Mouse (Mus musculus) pancreas, adult 10 weeks (tissue): ENCODE measurements around the gene Dennd5a. TPM values are rescaled to one million over a fixed set of nuclear protein-coding genes. Genes with fewer than 3 reads are reported as not detected.

Source experiments
- polyA plus RNA-seq: library from polyadenylated mRNA; stranded (reverse); fragments of 350-450 nt; fragmentation: Illumina TruSeq; extraction: RNeasy Lipid Tissue Mini Kit (QIAGEN cat#74804); gene quantifications from one replicate; pipeline ENCODE4 v1.2.3, GENCODE M21; 2015; ENCODE audit warnings: low read depth, low replicate concordance; ENCODE audit not compliant: insufficient read depth

Dennd5a gene
- polyA plus RNA-seq: 23.0 TPM

DNA sequence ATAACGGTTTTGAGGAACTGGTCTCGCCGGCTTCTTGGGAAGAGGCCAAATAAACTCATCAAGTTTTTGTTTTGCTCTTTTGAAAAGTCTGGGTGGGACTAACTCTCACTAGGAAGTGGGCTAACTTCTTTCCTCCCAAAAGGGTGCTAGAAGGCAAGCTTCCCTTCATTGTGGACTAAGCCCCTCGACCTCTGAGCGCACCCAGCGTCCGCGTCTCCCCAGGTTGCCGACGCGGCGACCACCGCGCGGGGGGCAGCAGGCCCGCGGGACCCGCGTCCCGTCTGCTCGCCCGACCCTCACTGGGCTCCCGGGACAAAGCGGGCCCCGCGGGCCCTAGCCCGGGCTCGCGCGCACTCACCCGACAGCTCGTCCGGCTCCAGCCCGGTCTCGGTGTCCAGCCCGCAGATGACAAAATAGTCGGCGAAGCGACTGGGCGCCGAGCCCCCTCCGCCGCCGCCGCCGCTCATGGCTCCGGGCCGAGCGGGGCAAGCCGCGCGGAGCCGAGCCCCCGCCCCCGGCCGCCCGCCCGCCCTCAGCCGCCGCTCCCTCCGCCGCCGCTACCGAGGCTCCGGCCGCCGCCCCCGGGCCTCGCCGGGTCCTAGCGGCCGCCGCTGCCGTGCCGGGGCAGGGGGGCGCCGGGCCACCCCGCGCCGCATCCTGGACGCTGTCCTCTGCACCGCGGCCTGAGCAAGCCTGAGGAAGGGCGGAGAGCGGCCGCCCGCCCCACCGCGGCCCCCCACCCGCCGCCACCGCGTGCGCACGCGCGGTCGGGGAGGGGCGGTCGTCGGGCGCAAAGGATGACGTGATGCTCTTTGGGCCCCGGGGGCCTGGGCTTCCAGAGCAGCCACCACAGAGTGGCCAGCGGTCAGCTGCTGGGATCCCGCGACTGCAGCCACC, at the start of gene Dennd5a:
Dennd5a (minus strand) TSS at position 755 of the 897 bp plus-strand sequence.

DNA sequence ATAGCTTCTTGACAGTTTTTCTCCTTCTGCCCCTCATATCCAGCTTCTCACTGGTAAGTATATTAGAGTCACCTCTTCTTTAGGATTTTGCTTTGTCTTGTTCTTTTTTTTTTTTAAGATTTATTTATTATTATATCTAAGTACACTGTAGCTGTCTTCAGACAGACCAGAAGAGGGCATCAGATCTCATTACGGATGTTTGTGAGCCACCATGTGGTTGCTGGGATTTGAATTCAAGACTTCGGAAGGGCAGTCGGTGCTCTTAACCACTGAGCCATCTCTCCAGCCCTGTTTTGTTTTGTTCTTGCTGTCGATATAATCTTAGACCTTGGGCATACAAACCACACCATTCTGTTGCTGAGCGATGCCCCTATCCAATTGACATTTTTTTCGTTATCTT, 26.5 kb upstream of the Dennd5a start, which contains the start of gene Tmem41b:
Tmem41b (minus strand) TSS at position 155 of the 400 bp plus-strand sequence.

DNA sequence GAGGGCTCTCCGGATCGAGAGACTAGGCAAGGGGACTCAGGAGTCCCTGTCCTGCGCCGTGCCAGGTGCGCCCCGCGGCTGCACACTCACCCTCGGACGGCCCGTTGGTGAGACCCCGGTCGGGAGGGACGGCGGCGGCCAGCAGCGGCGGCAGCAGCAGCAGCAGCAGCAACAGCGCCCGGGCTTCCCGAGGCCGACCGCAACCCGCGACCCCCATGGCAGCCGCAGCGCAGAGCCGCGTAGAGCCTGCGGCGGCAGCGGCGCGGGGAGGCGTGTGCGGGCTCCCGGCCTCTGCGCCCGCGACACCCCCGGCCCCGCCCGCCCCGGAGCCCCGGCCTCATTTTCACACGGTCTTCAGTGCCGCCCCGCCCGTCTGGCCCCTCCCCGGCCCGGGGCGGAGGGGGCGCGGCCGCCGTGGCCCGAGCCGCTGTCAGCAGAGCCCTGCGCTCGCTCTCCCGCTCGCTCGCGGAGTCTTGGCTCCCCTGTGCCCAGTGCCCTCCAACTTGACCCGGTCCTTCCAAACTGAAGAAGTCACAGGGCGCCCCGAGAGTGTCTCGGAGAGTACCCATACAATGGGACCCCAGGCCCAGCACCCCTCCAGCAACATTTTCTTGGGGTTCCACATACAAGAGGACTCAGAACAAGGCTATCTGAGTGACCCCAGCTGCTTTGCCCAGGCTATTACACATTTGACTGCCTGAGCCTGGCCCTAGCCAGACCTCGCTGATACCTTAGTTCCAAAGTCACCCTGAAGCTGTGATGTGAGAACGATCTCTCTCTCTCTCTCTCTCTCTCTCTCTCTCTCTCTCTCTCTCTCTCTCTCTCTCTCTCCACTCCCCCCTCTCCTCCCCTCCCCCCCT, 94.7 kb downstream of the Dennd5a start, which contains the start of gene Scube2:
Scube2 (minus strand) TSS at position 310 of the 860 bp plus-strand sequence.

Other genes starting within 250 kb of the Dennd5a start
- gene BC051019, start 236.6 kb downstream of the Dennd5a start, polyA plus RNA-seq: not detected
- not detected for gene Ascl3, start 228.7 kb downstream of the Dennd5a start, polyA plus RNA-seq
- 11.0 TPM for gene Tmem9b, start 207.6 kb downstream of the Dennd5a start, polyA plus RNA-seq
- gene Nrip3, start 178.4 kb downstream of the Dennd5a start, polyA plus RNA-seq: not detected
- not detected for gene Scube2, start 94.8 kb downstream of the Dennd5a start, polyA plus RNA-seq
- 9.2 TPM for gene Tmem41b, start 26.5 kb upstream of the Dennd5a start, polyA plus RNA-seq
- gene Ipo7, start 57.8 kb upstream of the Dennd5a start, polyA plus RNA-seq: 16.7 TPM
- 3.4 TPM for gene Zfp143, start 100.7 kb upstream of the Dennd5a start, polyA plus RNA-seq
- gene Wee1, start 161.6 kb upstream of the Dennd5a start, polyA plus RNA-seq: 1.1 TPM